Mouse (Mus musculus) ES-E14 (cell line): ENCODE results near the gene Cd247. TPM values are rescaled to one million over a fixed set of nuclear protein-coding genes. Genes with fewer than 3 reads are reported as not detected.

Experiments
- DNase-seq: peaks from one replicate; pipeline ENCODE4 v3.0.0-alpha.2; 2013; ENCODE audit warnings: low read depth, low spot score
- H3K27ac ChIP-seq: 2 replicates; pipeline ENCODE4 v1.5.1; 2012; ENCODE audit warnings: low read depth, mild to moderate bottlenecking, low read length, moderate library complexity, mixed read lengths; ENCODE audit not compliant: poor library complexity, insufficient read depth, severe bottlenecking
- H3K36me3 ChIP-seq: 2 replicates; pipeline ENCODE4 v1.6.1; 2012; ENCODE audit warnings: mild to moderate bottlenecking, low read length, moderate library complexity, mixed read lengths; ENCODE audit not compliant: control insufficient read depth, poor library complexity, insufficient read depth, severe bottlenecking
- H3K4me1 ChIP-seq, 2 experiments: fragments of 150-350 bp in 1 of 2; sonication (generic) in 1 of 2; 2 replicates each; pipeline ENCODE4 v1.6.1; 2012; ENCODE audit warnings: low read length in 2 of 2, mild to moderate bottlenecking in 1 of 2, mixed read lengths in 1 of 2; ENCODE audit not compliant: control insufficient read depth in 2 of 2, insufficient read depth in 2 of 2, poor library complexity in 1 of 2
- H3K4me3 ChIP-seq, 2 experiments: fragments of 150-350 bp in 1 of 2; sonication (generic) in 1 of 2; 2 replicates each; pipeline ENCODE4 v1.5.1; 2012; ENCODE audit warnings: low read length in 2 of 2, low read depth in 1 of 2, mild to moderate bottlenecking in 1 of 2, mixed read lengths in 1 of 2; ENCODE audit not compliant: insufficient read depth in 1 of 2, poor library complexity in 1 of 2, severe bottlenecking in 1 of 2
- H3K9ac ChIP-seq: 2 replicates; pipeline ENCODE4 v1.6.1; 2012; ENCODE audit warnings: low read depth, mild to moderate bottlenecking, low read length, mixed read lengths; ENCODE audit not compliant: poor library complexity, insufficient read depth, severe bottlenecking
- H3K9me3 ChIP-seq: fragments of 150-350 bp; sonication (generic); 2 replicates; pipeline ENCODE4 v1.6.1; 2012; ENCODE audit warnings: low read depth, mild to moderate bottlenecking, low read length; ENCODE audit not compliant: control insufficient read depth, insufficient read depth
- CHD2 ChIP-seq: IDR thresholded peaks from 2 replicates; pipeline ENCODE4 v1.6.1; 2014; ENCODE audit warnings: mild to moderate bottlenecking, low read depth, low read length, inconsistent platforms
- HCFC1 ChIP-seq: IDR thresholded peaks from 2 replicates; pipeline ENCODE4 v1.6.1; 2012; ENCODE audit warnings: low read length, inconsistent platforms, borderline replicate concordance; ENCODE audit not compliant: insufficient read depth
- MAFK ChIP-seq: IDR thresholded peaks from 2 replicates; pipeline ENCODE4 v1.6.1; 2014; ENCODE audit warnings: mild to moderate bottlenecking, low read depth, low read length, inconsistent platforms; ENCODE audit not compliant: insufficient read depth
- ZC3H11A ChIP-seq: IDR thresholded peaks from 2 replicates; pipeline ENCODE4 v1.6.1; 2012; ENCODE audit warnings: low read depth, mild to moderate bottlenecking, inconsistent platforms, low read length, borderline replicate concordance
- ZNF384 ChIP-seq: IDR thresholded peaks from 2 replicates; pipeline ENCODE4 v1.6.1; 2012; ENCODE audit warnings: low read depth, low read length, inconsistent platforms
- in situ Hi-C, 2 experiments: fragments of 600-800 bp; cut with MboI; formaldehyde crosslinking; loops; one replicate each; pipeline ENCODE4 v1.15.1; 2025; ENCODE audit warnings: low sequenced_read_pairs in 2 of 2, inconsistent platforms in 1 of 2; ENCODE audit not compliant: unreplicated experiment in 2 of 2
- total RNA-seq: library from RNA; depleted of rRNA; stranded (reverse); fragments of 300-350 nt; gene quantifications from 2 replicates; pipeline ENCODE4 v1.2.3, GENCODE M21; 2012

Cd247 gene
- total RNA-seq, 1 experiment: 6.1 TPM

GRCm38 (mm10) chr1:165836461-165836860, 48.0 kb downstream of the Cd247 start:
- no peak for DNase-seq
- no peak for TF ChIP-seq HCFC1
- no peak for TF ChIP-seq CHD2
- TF ChIP-seq ZNF384: no peak
- H3K4me1 ChIP-seq: peaks cover 0 to 2% of the 10 kb centered on the region in 2 experiments; a peak in 1 of 4 replicates
- H3K27ac ChIP-seq: no peak overlapping the region
- no peak overlapping the region for H3K9ac ChIP-seq
- in situ Hi-C loops: no loop called here
- no peak overlapping the region for H3K4me3 ChIP-seq
- H3K36me3 ChIP-seq: no peaks in the 10 kb centered on the region
- no peaks in the 10 kb centered on the region for H3K9me3 ChIP-seq

DNA sequence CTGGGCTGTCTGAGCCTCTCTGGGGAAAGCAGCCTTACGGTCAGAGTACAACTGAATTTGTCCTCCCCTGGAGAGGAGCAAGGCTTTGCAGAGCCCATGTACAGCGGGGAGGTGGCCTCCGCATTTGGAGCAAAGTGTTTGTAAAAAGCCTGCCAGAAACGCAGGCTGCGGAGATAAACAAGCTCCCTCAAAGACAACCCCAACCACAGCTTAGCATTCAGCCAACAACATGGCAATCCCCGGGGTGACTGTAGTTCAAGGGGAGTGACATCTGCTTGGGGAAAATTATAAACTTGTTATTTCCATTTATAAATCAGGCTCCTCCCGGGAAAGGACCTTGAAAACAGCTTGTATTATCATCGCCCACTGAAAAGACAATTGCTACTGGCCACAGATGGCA, 49.1 kb downstream of the Cd247 start:
- H3K9me3 ChIP-seq: no peaks in the 10 kb centered on the region
- no peak overlapping the region for H3K4me3 ChIP-seq
- no peak for DNase-seq
- H3K4me1 ChIP-seq: peaks cover 0 to 2% of the 10 kb centered on the region in 2 experiments; a peak in 1 of 4 replicates
- no peak overlapping the region for H3K27ac ChIP-seq
- H3K36me3 ChIP-seq: no peaks in the 10 kb centered on the region
- in situ Hi-C loops: no loop called here
- no peak overlapping the region for H3K9ac ChIP-seq
- TF ChIP-seq CHD2 (no peak), ZNF384 (no peak), ZC3H11A (no peak), MAFK (no peak), HCFC1 (no peak)

GRCm38 (mm10) chr1:165839201-165839600, 50.7 kb downstream of the Cd247 start:
- in situ Hi-C loops: no loop called here
- H3K4me3 ChIP-seq: no peak overlapping the region
- H3K9me3 ChIP-seq: no peaks in the 10 kb centered on the region
- no peak overlapping the region for H3K9ac ChIP-seq
- no peak for DNase-seq
- no peak overlapping the region for H3K27ac ChIP-seq
- TF ChIP-seq ZNF384 (no peak), ZC3H11A (no peak), HCFC1 (no peak), CHD2 (no peak), MAFK (no peak)
- H3K4me1 ChIP-seq: no peaks in the 10 kb centered on the region; a peak in 1 of 4 replicates
- no peaks in the 10 kb centered on the region for H3K36me3 ChIP-seq

- peaks cover 0 to 5% of the 10 kb centered on the region in 2 experiments; a peak in 2 of 4 replicates for H3K4me1 ChIP-seq
- H3K9ac ChIP-seq: no peak overlapping the region
Measured at GRCm38 (mm10) chr1:165840548-165841230, 52.2 kb downstream of the Cd247 start.

More at GRCm38 (mm10) chr1:165840548-165841230, 52.2 kb downstream of the Cd247 start:
- Histone ChIP-seq H3K27ac (no peak overlapping the region), H3K4me3 (peak overlapping the region; percentile 50 to 62), H3K9me3 (no peaks in the 10 kb centered on the region), H3K36me3 (no peaks in the 10 kb centered on the region)
- in situ Hi-C loops: no loop called here
- DNase-seq: no peak
- TF ChIP-seq CHD2 (no peak), ZNF384 (no peak), MAFK (no peak), HCFC1 (no peak), ZC3H11A (no peak)
